Mouse (Mus musculus): ENCODE data around the gene Pop4.
A peak's percentile ranks its signal among the peaks of the same experiment; 100 is the strongest.

- TF ChIP-seq CTCF (IDR thresholded peaks at IDR 0.05) (peak; percentile 46), EP300 (IDR thresholded peaks at IDR 0.05) (no peak)
Observed at GRCm38 (mm10) chr7:38227181-38227899, 43.9 kb downstream of the Pop4 start.
